Mouse (Mus musculus): ENCODE data around the gene Utrn.

DNA sequence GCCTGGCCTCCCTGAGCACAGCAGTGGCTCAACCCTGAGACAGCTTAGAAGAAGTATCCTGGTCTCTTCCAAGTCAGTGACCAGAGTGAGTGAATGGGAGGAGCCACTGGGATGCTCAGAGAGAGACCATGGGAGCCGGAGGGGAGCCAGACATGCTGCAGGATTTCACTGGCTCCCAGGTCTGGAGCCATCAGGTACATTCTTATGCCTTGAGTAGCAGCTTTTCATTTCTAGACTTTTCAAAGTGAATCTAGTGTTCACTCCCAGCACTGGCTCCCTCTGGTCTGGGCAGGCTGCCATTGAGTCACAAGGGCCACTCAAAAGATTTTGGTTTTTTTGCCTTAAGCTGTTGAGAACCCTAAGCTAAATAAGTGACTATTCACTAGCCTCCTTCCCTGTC lies 31.5 kb downstream of the Utrn start:
- TF ChIP-seq CTCF (IDR thresholded peaks at IDR 0.05; ENCODE audit: borderline replicate concordance, insufficient read depth, low read length) (no peak), POLR2A (IDR thresholded peaks at IDR 0.05; ENCODE audit: low read depth, low read length) (no peak)
